Mouse (Mus musculus) erythroblast, embryonic 14.5 days (primary cell): ENCODE data around the gene Asxl2.

ENCODE experiments used
- GATA1 ChIP-seq: IDR thresholded peaks from 2 replicates; pipeline ENCODE4 v1.6.1; 2012; ENCODE audit warnings: low read length, inconsistent platforms, mixed read lengths
- TAL1 ChIP-seq: IDR thresholded peaks from 3 replicates; pipeline ENCODE4 v1.6.1; 2012; ENCODE audit warnings: low read length, inconsistent platforms, mixed read lengths

DNA sequence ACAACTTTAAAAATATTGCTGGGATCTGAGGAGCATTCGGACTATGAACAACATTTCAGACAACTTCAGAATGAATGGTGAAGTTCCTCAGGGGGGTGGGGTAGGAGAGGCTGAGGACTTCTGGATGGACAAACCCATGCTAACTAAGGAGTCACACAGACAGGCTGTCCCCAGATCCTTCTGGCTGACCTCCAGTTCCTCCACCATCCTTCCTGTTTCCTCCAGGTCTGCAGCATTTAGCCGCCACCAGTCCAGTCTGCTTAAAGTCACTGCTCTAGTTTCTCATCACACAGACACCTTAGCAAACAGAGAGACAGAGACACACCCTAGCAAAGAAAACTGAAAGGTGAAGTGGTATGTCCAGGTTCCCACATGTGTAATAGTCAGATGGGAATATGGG, 2.5 kb upstream of the Asxl2 start:
- TF ChIP-seq GATA1 (no peak), TAL1 (no peak)
